ENCODE assay signal across 8 mouse cellular contexts in the genomic region with DNA sequence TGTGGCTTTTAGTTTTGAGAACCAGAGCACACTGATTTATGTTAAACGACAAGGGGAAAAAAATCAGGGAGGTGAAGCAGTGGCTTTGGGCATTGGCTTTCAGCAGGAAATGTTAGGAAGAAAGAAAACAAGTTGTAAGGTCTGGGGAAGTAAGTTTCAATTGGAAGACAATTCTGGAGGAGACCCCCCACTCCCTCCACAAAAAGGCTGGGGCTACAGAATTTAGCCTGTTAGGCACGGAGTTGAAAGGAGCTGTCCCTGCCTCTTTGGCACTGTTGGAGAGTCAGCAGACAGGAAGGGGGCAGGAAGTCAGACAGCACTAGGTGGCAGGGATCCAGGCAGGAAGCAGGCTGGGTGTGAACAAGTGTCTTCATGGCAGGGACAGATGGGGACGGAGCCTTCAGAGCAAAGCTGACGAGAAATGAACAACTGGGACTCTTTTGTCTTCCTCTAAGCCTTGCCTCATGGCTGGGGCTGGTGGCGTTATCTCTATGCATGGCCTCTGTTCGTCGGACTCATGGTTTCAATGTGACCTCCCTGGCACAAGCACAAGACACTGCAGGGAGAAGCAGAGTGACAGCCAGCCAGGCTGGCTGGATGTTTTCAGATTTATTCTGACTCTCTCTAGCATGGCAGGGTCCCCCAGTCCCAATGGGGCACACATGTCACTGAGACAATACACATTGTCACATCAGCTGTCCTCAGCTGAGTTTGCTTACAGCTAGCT.
DNase-seq lines count a peak whose midpoint lies in the region; ATAC-seq lines count a peak whose summit lies in the region.

No protein-coding gene starts in this region.

- no peak overlapping the region for H3K4me3 ChIP-seq in forebrain, embryonic 14.5 days (ENCODE audit: low read depth, low read length)
- H3K4me3 ChIP-seq in heart, embryonic 15.5 days = no peak overlapping the region
- no peak overlapping the region for H3K4me3 ChIP-seq in limb, embryonic 15.5 days
- H3K4me3 ChIP-seq in midbrain, embryonic 15.5 days = no peak overlapping the region

- H3K36me3 ChIP-seq in forebrain, embryonic 14.5 days (ENCODE audit: control insufficient read depth, insufficient read depth, low read length) = no peaks in the 10 kb centered on the region
- H3K36me3 ChIP-seq in heart, embryonic 15.5 days = no peaks in the 10 kb centered on the region
- no peaks in the 10 kb centered on the region for H3K36me3 ChIP-seq in limb, embryonic 15.5 days
- no peaks in the 10 kb centered on the region for H3K36me3 ChIP-seq in midbrain, embryonic 15.5 days (replicated peaks)

- 3% methylated on average over 7 of the region's 7 CpGs for WGBS in forebrain, embryonic 14.5 days
- 9% methylated on average over 7 of the region's 7 CpGs for WGBS in heart, embryonic 15.5 days
- WGBS in limb, embryonic 15.5 days = 21% methylated on average over 7 of the region's 7 CpGs
- WGBS in midbrain, embryonic 15.5 days = 3% methylated on average over 7 of the region's 7 CpGs

- H3K27me3 ChIP-seq in forebrain, embryonic 14.5 days (replicated peaks; ENCODE audit: control insufficient read depth, insufficient read depth, low read length) = no peaks in the 10 kb centered on the region
- no peaks in the 10 kb centered on the region for H3K27me3 ChIP-seq in heart, embryonic 15.5 days
- no peaks in the 10 kb centered on the region for H3K27me3 ChIP-seq in limb, embryonic 15.5 days
- H3K27me3 ChIP-seq in midbrain, embryonic 15.5 days (replicated peaks) = no peaks in the 10 kb centered on the region

- H3K27ac ChIP-seq in forebrain, embryonic 14.5 days (ENCODE audit: low read depth, low read length) = peak overlapping the region; percentile 82
- peak overlapping the region; percentile 86 for H3K27ac ChIP-seq in heart, embryonic 15.5 days
- H3K27ac ChIP-seq in limb, embryonic 15.5 days = peak overlapping the region; percentile 73
- peak overlapping the region; percentile 43 for H3K27ac ChIP-seq in midbrain, embryonic 15.5 days

- H3K9me3 ChIP-seq in forebrain, embryonic 14.5 days (replicated peaks; ENCODE audit: control insufficient read depth, low read length) = no peaks in the 10 kb centered on the region
- no peaks in the 10 kb centered on the region for H3K9me3 ChIP-seq in heart, embryonic 15.5 days (replicated peaks)
- H3K9me3 ChIP-seq in limb, embryonic 15.5 days = no peaks in the 10 kb centered on the region
- no peaks in the 10 kb centered on the region for H3K9me3 ChIP-seq in midbrain, embryonic 15.5 days

- no peak overlapping the region for H3K9ac ChIP-seq in forebrain, embryonic 14.5 days (ENCODE audit: low read length)
- no peak overlapping the region for H3K9ac ChIP-seq in heart, embryonic 15.5 days
- no peak overlapping the region for H3K9ac ChIP-seq in limb, embryonic 15.5 days
- no peak overlapping the region for H3K9ac ChIP-seq in midbrain, embryonic 15.5 days

- H3K4me1 ChIP-seq in forebrain, embryonic 14.5 days (ENCODE audit: control insufficient read depth, insufficient read depth, low read length) = peaks cover 14% of the 10 kb centered on the region
- H3K4me1 ChIP-seq in heart, embryonic 15.5 days (replicated peaks) = peaks cover 40% of the 10 kb centered on the region
- peaks cover 29% of the 10 kb centered on the region for H3K4me1 ChIP-seq in limb, embryonic 15.5 days
- peaks cover 13% of the 10 kb centered on the region for H3K4me1 ChIP-seq in midbrain, embryonic 15.5 days

- DNase-seq in 3134 (ENCODE audit: extremely low read depth, insufficient read length, low spot score) = peak; percentile 56
- peak; percentile 2 for DNase-seq in c-Kit-positive CD71-negative TER-119-negative erythroid progenitor cells, embryonic 14.5 days (ENCODE audit: low read depth)
- DNase-seq in forebrain, embryonic 14.5 days (ENCODE audit: low spot score) = peak; percentile 81
- peak; percentile 90 for DNase-seq in kidney, postnatal 14 days
- peak; percentile 34 for DNase-seq in testis, postnatal 14 days (ENCODE audit: low spot score)

- peak; percentile 92 for ATAC-seq in forebrain, embryonic 14.5 days
- ATAC-seq in heart, embryonic 15.5 days (replicated peaks; ENCODE audit: insufficient number of reproducible peaks, insufficient read depth, low FRiP score, low read depth) = peak; percentile 85
- peak; percentile 76 for ATAC-seq in limb, embryonic 15.5 days (ENCODE audit: insufficient number of reproducible peaks, low FRiP score, low TSS enrichment, low read depth)
- ATAC-seq in midbrain, embryonic 15.5 days (replicated peaks) = peak; percentile 78

- peak overlapping the region; percentile 4; the same call in 1 of the 2 replicates for H3K4me2 ChIP-seq in forebrain, embryonic 14.5 days (ENCODE audit: low read length)
- H3K4me2 ChIP-seq in heart, embryonic 15.5 days = peak overlapping the region; percentile 30
- no peak overlapping the region for H3K4me2 ChIP-seq in limb, embryonic 15.5 days
- 0 out of 2 replicates have a peak overlapping the region, but pooled peaks have one; percentile 12 for H3K4me2 ChIP-seq in midbrain, embryonic 15.5 days

Comparison
In these comparisons a context has a peak if more than half of its experiments do, and no peak if none do; other contexts are left out.
1. DNase-seq: peak in every context shown above with its lines; median percentile 90 in kidney, postnatal 14 days; 81 in forebrain, embryonic 14.5 days; 56 in 3134; 34 in testis, postnatal 14 days; 2 in c-Kit-positive CD71-negative TER-119-negative erythroid progenitor cells, embryonic 14.5 days.